ENCODE assay signal across 10 mouse cellular contexts in the genomic region with DNA sequence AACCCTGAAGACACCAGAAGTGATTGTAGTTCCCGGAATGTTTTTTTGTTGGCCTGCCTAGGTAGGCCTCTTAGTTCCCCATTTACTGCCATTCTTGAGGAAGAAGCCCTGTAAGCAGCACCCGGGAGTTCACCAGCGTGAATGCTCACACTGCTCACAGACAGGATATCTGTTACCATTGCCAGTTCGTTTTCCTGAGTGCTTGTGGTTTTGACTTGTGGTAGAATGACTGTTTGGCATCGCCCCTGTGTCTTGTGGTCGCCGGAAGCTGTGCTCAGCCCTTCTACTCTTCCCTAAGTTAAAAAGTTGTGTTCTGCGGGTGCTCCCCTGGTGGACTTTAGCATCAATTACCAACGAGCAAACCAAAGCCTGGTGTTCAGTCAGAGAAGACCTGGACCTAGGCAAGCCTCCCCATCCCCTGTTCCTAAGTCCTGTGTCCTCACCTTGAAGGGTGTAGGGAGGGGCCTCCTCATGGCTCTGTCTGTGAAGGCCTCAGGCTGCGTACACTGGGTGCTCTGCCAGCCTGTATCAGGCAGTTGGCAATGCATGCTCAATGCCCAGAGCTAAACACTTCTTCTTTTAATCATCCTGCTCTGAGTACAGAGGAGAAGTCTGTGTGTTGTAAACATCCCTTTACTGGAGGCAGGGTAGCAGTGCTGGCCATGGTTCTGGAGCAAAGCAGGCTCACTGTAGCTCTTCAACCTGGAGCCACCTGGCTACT. TPM values are rescaled to one million over a fixed set of nuclear protein-coding genes. Genes with fewer than 3 reads are reported as not detected.
A peak's percentile ranks its signal among the peaks of the same experiment; 100 is the strongest.
DNase-seq lines count a peak whose midpoint lies in the region; ATAC-seq and TF ChIP-seq lines count a peak whose summit lies in the region.
"Had no signal": no experiment of that assay in that cellular context is flagged by ENCODE, and none has a peak within 500 bp of the region (broad histone marks: within the 10 kb centered on the region; RNA-seq: fewer than 3 reads in every experiment).

No protein-coding gene starts in this region.

- H3K79me2 ChIP-seq in MEL (ENCODE audit: control insufficient read depth, insufficient read depth, low read length, poor library complexity): peaks cover 52% of the 10 kb centered on the region

- peak in 2 of 3 experiments; percentile 15 to 38; a peak in 3 of 6 replicates for TF ChIP-seq CTCF in MEL (IDR thresholded peaks at IDR 0.05 in 2 of 3, conservative IDR thresholded peaks at IDR 0.05 in 1 of 3; ENCODE audit: control insufficient read depth in 1 of 3, insufficient read depth in 1 of 3, low read depth in 2 of 3, low read length in 3 of 3, poor library complexity in 1 of 3, severe bottlenecking in 1 of 3)

- H3K4me1 ChIP-seq in MEL (ENCODE audit: control insufficient read depth in 1 of 2, insufficient read depth in 2 of 2, low read length in 2 of 2): peaks cover 25 to 54% of the 10 kb centered on the region in 2 experiments
- peaks cover 37% of the 10 kb centered on the region for H3K4me1 ChIP-seq in liver, embryonic 11.5 days (replicated peaks; ENCODE audit: control insufficient read depth, insufficient read depth, low read length)
- peaks cover 6% of the 10 kb centered on the region for H3K4me1 ChIP-seq in hindbrain, embryonic 16.5 days (ENCODE audit: control insufficient read depth, insufficient read depth, low read depth, low read length)

- no peaks in the 10 kb centered on the region for H3K27me3 ChIP-seq in MEL (ENCODE audit: control insufficient read depth in 1 of 2, insufficient read depth in 2 of 2, low read length in 2 of 2)
- peaks cover 9% of the 10 kb centered on the region for H3K27me3 ChIP-seq in liver, embryonic 11.5 days (replicated peaks; ENCODE audit: control insufficient read depth, insufficient read depth, low read length)
- peaks cover 12% of the 10 kb centered on the region for H3K27me3 ChIP-seq in hindbrain, embryonic 16.5 days (replicated peaks; ENCODE audit: control insufficient read depth, insufficient read depth, low read length)

- ATAC-seq in liver, embryonic 11.5 days (replicated peaks; ENCODE audit: low FRiP score): no peak
- ATAC-seq in hindbrain, embryonic 16.5 days: no peak

- 38% methylated on average over 10 of the region's 10 CpGs for WGBS in liver, embryonic 11.5 days
- 78% methylated on average over 10 of the region's 10 CpGs for WGBS in hindbrain, embryonic 16.5 days

- peak overlapping the region; percentile 21; a peak in 3 of 4 replicates for H3K4me3 ChIP-seq in MEL (ENCODE audit: control insufficient read depth in 1 of 2, insufficient read depth in 1 of 2, low read depth in 2 of 2, low read length in 2 of 2)
- no peak overlapping the region for H3K4me3 ChIP-seq in liver, embryonic 11.5 days (ENCODE audit: low read depth, low read length)
- no peak overlapping the region for H3K4me3 ChIP-seq in hindbrain, embryonic 16.5 days (ENCODE audit: low read length)
- H3K4me3 ChIP-seq: heart, embryonic 15.5 days; limb, embryonic 12.5 days had no signal

- no peaks in the 10 kb centered on the region for H3K9me3 ChIP-seq in MEL (replicated peaks; ENCODE audit: insufficient read depth, low read length)
- H3K9me3 ChIP-seq in liver, embryonic 11.5 days (ENCODE audit: control insufficient read depth, low read length): no peaks in the 10 kb centered on the region
- H3K9me3 ChIP-seq in hindbrain, embryonic 16.5 days (ENCODE audit: control insufficient read depth, low read length): no peaks in the 10 kb centered on the region
- H3K9me3 ChIP-seq: heart, embryonic 15.5 days; limb, embryonic 12.5 days had no signal

- H3K36me3 ChIP-seq in MEL (ENCODE audit: control insufficient read depth in 1 of 2, insufficient read depth in 2 of 2, low read length in 2 of 2): peaks cover 0 to 47% of the 10 kb centered on the region in 2 experiments; a peak in 2 of 4 replicates
- H3K36me3 ChIP-seq in liver, embryonic 11.5 days (ENCODE audit: control insufficient read depth, insufficient read depth, low read length): no peaks in the 10 kb centered on the region
- H3K36me3 ChIP-seq in hindbrain, embryonic 16.5 days (ENCODE audit: control insufficient read depth, insufficient read depth, low read length): no peaks in the 10 kb centered on the region
- H3K36me3 ChIP-seq: heart, embryonic 15.5 days; limb, embryonic 12.5 days had no signal

- DNase-seq in kidney, adult 11 months: peak; percentile 73
- DNase-seq in kidney, postnatal 4 days: no peak
- DNase-seq in MEL (ENCODE audit: low read depth, low spot score): peak; percentile 92
- no peak for DNase-seq in liver, embryonic 11.5 days (ENCODE audit: low spot score)
- peak; percentile 38 to 51 for DNase-seq in spleen, postnatal 10 days (ENCODE audit: low spot score in 2 of 2)
- no peak for DNase-seq in gastrocnemius, postnatal 10 days
- no peak for DNase-seq in ovary, postnatal 10 days (ENCODE audit: low spot score)

- H3K27ac ChIP-seq in MEL (ENCODE audit: control insufficient read depth, low read depth, low read length): peak overlapping the region; percentile 87
- H3K27ac ChIP-seq in liver, embryonic 11.5 days (ENCODE audit: low read depth, low read length): peak overlapping the region; percentile 60; the same call in 1 of the 2 replicates
- no peak overlapping the region for H3K27ac ChIP-seq in hindbrain, embryonic 16.5 days (ENCODE audit: low read depth, low read length)
- H3K27ac ChIP-seq: heart, embryonic 15.5 days; limb, embryonic 12.5 days had no signal

- peak overlapping the region; percentile 45 for H3K4me2 ChIP-seq in liver, embryonic 11.5 days
- no peak overlapping the region for H3K4me2 ChIP-seq in hindbrain, embryonic 16.5 days (ENCODE audit: low read length)
- H3K4me2 ChIP-seq: heart, embryonic 15.5 days; limb, embryonic 12.5 days had no signal

- H3K9ac ChIP-seq in MEL (ENCODE audit: control insufficient read depth, low read depth, low read length, poor library complexity, severe bottlenecking): peak overlapping the region; percentile 49
- no peak overlapping the region for H3K9ac ChIP-seq in liver, embryonic 11.5 days (ENCODE audit: low read depth, low read length)
- no peak overlapping the region for H3K9ac ChIP-seq in hindbrain, embryonic 16.5 days (ENCODE audit: low read depth, low read length)
- H3K9ac ChIP-seq: heart, embryonic 15.5 days; limb, embryonic 12.5 days had no signal

- TF ChIP-seq RAD21 in MEL (IDR thresholded peaks at IDR 0.05; ENCODE audit: low read depth, low read length): no peak

- TF ChIP-seq POLR2A in MEL (IDR thresholded peaks at IDR 0.05; ENCODE audit: control insufficient read depth in 1 of 2, insufficient read depth in 1 of 2, low read depth in 1 of 2, low read length in 2 of 2, poor library complexity in 1 of 2): peak in 1 of 2 experiments; percentile 33; a peak in 1 of 4 replicates

- TF ChIP-seq EP300 in MEL (IDR thresholded peaks at IDR 0.05; ENCODE audit: low read depth in 1 of 2, low read length in 2 of 2): peak; percentile 62 to 85; a peak in 3 of 4 replicates

TF ChIP-seq in MEL, 35 proteins besides CTCF, POLR2A, EP300 and RAD21 (continues in another document):
- no peak for TF ChIP-seq POLR2AphosphoS2 (IDR thresholded peaks at IDR 0.05; ENCODE audit: low read length)
- TF ChIP-seq ZKSCAN1 (IDR thresholded peaks at IDR 0.05; ENCODE audit: low read depth, low read length): no peak
- no peak for TF ChIP-seq BHLHE40 (IDR thresholded peaks at IDR 0.05; ENCODE audit: borderline replicate concordance, low read depth, low read length)
- TF ChIP-seq ETS1 (IDR thresholded peaks at IDR 0.05; ENCODE audit: low read depth, low read length): peak; percentile 72
- TF ChIP-seq CHD1 (IDR thresholded peaks at IDR 0.05; ENCODE audit: low read depth, low read length): no peak
- TF ChIP-seq TBP (IDR thresholded peaks at IDR 0.05; ENCODE audit: low read depth, low read length): peak; percentile 64; the same call in 1 of the 2 replicates
- peak; percentile 86 for TF ChIP-seq MYB (IDR thresholded peaks at IDR 0.05; ENCODE audit: low read depth, low read length)
- no peak for TF ChIP-seq ELF1 (IDR thresholded peaks at IDR 0.05; ENCODE audit: low read depth, low read length)
- no peak for TF ChIP-seq UBTF (IDR thresholded peaks at IDR 0.05; ENCODE audit: borderline replicate concordance, insufficient read depth, low read depth, low read length)
- TF ChIP-seq JUND (IDR thresholded peaks at IDR 0.05; ENCODE audit: low read depth, low read length): no peak
- TF ChIP-seq ZMIZ1 (IDR thresholded peaks at IDR 0.05; ENCODE audit: low read depth, low read length): no peak
- TF ChIP-seq MAFK (IDR thresholded peaks at IDR 0.05; ENCODE audit: borderline replicate concordance, low read depth, low read length): no peak
- TF ChIP-seq TCF12 (IDR thresholded peaks at IDR 0.05; ENCODE audit: low read depth, low read length): peak; percentile 30; the same call in 1 of the 2 replicates
- TF ChIP-seq HCFC1 (IDR thresholded peaks at IDR 0.05; ENCODE audit: low read depth, low read length): peak; percentile 24; the same call in 1 of the 2 replicates
- TF ChIP-seq NRF1 (IDR thresholded peaks at IDR 0.05; ENCODE audit: insufficient read depth, low read depth, low read length, poor library complexity, severe bottlenecking): no peak
- no peak for TF ChIP-seq ZC3H11A (IDR thresholded peaks at IDR 0.05; ENCODE audit: low read depth, low read length)
- TF ChIP-seq MXI1 (IDR thresholded peaks at IDR 0.05; ENCODE audit: low read depth, low read length): peak; percentile 77
- no peak for TF ChIP-seq SMC3 (IDR thresholded peaks at IDR 0.05; ENCODE audit: low read depth, low read length)
- TF ChIP-seq USF2 (IDR thresholded peaks at IDR 0.05; ENCODE audit: borderline replicate concordance in 1 of 2, insufficient read depth in 1 of 2, low read depth in 1 of 2, low read length in 2 of 2): no peak
- TF ChIP-seq USF1 (IDR thresholded peaks at IDR 0.05; ENCODE audit: low read depth, low read length): no peak
- no peak for TF ChIP-seq NELFE (IDR thresholded peaks at IDR 0.05; ENCODE audit: low read depth, low read length)

RNA-seq across cellular contexts. Expression of a gene that starts 3.7 kb away (rescaled TPM):
- 18.0 and 19.5 TPM in 2 replicates for total RNA-seq in MEL (2012; rRNA removed)
- polyA plus RNA-seq in MEL (2012; ENCODE audit: insufficient read depth in 1 of 2, insufficient read length in 2 of 2, low read depth in 1 of 2, low replicate concordance in 2 of 2, missing spikeins in 1 of 2): 10 to 100 TPM in 1 of 2 experiments, not detected in 1; 43.3 TPM
- polyA plus RNA-seq in liver, embryonic 11.5 days (2014; fragmentation: Nextera tagmentation; extraction: Ambion mirVana): 6.8 and 8.7 TPM in 2 replicates
- 1 to 10 TPM; 3.3 to 4.9 TPM for total RNA-seq in gastrocnemius, postnatal 10 days (2021)
- 4.9 and 6.1 TPM in 2 replicates for polyA plus RNA-seq in hindbrain, embryonic 16.5 days (2015; fragmentation: Nextera tagmentation; extraction: Ambion mirVana)

RNA-seq across cellular contexts. Expression of a gene that starts 26.8 kb away (rescaled TPM):
- not detected in 2 replicates for total RNA-seq in MEL (2012; rRNA removed)
- polyA plus RNA-seq in MEL (2012; ENCODE audit: insufficient read depth in 1 of 2, insufficient read length in 2 of 2, low read depth in 1 of 2, low replicate concordance in 2 of 2, missing spikeins in 1 of 2): under 1 TPM in 1 of 2 experiments, not detected in 1; 0.18 TPM
- 0.07 TPM in 1 of 2 replicates, not detected in the other for polyA plus RNA-seq in liver, embryonic 11.5 days (2014; fragmentation: Nextera tagmentation; extraction: Ambion mirVana)
- under 1 TPM; 0.16 to 0.20 TPM for total RNA-seq in gastrocnemius, postnatal 10 days (2021)
- 2.6 and 2.7 TPM in 2 replicates for polyA plus RNA-seq in hindbrain, embryonic 16.5 days (2015; fragmentation: Nextera tagmentation; extraction: Ambion mirVana)
- polyA plus RNA-seq: heart, embryonic 15.5 days had no signal

Comparison
In these comparisons a context has a peak if more than half of its experiments do, and no peak if none do; other contexts are left out.
1. DNase-seq: peak in kidney, adult 11 months (single experiment), MEL (single experiment) and spleen, postnatal 10 days (2 of 2); none in kidney, postnatal 4 days (0 of 2), liver, embryonic 11.5 days (single experiment), gastrocnemius, postnatal 10 days (single experiment) and ovary, postnatal 10 days (single experiment).
2. H3K4me3 ChIP-seq: peak in MEL (2 of 2); none in liver, embryonic 11.5 days (single experiment) and hindbrain, embryonic 16.5 days (single experiment).